ENCODE assay signal across 19 mouse cellular contexts in genomic region chr8:110496286-110496685, GRCm38 (mm10).
DNase-seq lines count a peak whose midpoint lies in the region; TF ChIP-seq lines count a peak whose summit lies in the region.
"Had no signal": no experiment of that assay in that cellular context is flagged by ENCODE, and none has a peak within 500 bp of the region (broad histone marks: within the 10 kb centered on the region; RNA-seq: fewer than 3 reads in every experiment).

No protein-coding gene starts in this region.

- no peak for TF ChIP-seq CTCF in layer of hippocampus, adult 2 months (conservative IDR thresholded peaks at IDR 0.05)

- peak; percentile 39 to 78 for DNase-seq in adrenal gland, adult (ENCODE audit: inconsistent age in 2 of 2, low spot score in 1 of 2)
- DNase-seq in adrenal gland, adult 18-20 months (ENCODE audit: low spot score in 2 of 2) = no peak
- peak; percentile 33 for DNase-seq in adrenal gland, adult 8-10 months
- no peak for DNase-seq in adrenal gland, postnatal 4 days (ENCODE audit: low spot score in 2 of 2)
- DNase-seq in adrenal gland, postnatal 36 days = peak; percentile 36 to 51
- no peak for DNase-seq in layer of hippocampus, adult 2 months (ENCODE audit: low spot score in 2 of 2)
- DNase-seq: B cell, adult 2 months; cerebellum, adult 11 months; cerebellum, adult 18-20 months; cerebellum, adult 8-10 months; cerebellum, adult 9-11 months; cerebellum, postnatal 14 days; cerebellum, postnatal 36 days; embryo, embryonic 11 days had no signal

- H3K27ac ChIP-seq in layer of hippocampus, adult 2 months = no peak overlapping the region
- H3K27ac ChIP-seq: embryonic facial prominence, embryonic 13.5 days; embryonic facial prominence, embryonic 15.5 days; forebrain, embryonic 10.5 days; forebrain, embryonic 12.5 days had no signal

- no peak overlapping the region for H3K4me3 ChIP-seq in layer of hippocampus, adult 2 months
- H3K4me3 ChIP-seq: embryonic facial prominence, embryonic 13.5 days; embryonic facial prominence, embryonic 15.5 days; erythroblast, embryonic 14.5 days; forebrain, embryonic 10.5 days; forebrain, embryonic 12.5 days had no signal

Comparison
In these comparisons a context has a peak if more than half of its experiments do, and no peak if none do; other contexts are left out.
1. DNase-seq: peak in adrenal gland, adult (2 of 2), adrenal gland, adult 8-10 months (single experiment) and adrenal gland, postnatal 36 days (2 of 2); none in adrenal gland, adult 18-20 months (0 of 2), adrenal gland, postnatal 4 days (0 of 2) and layer of hippocampus, adult 2 months (0 of 2).